Comparison of ENCODE assay signal across 22 mouse cellular contexts in genomic region chr2:67677697-67678096, GRCm38 (mm10).
DNase-seq lines count a peak whose midpoint lies in the region; ATAC-seq lines count a peak whose summit lies in the region.
"Had no signal": no experiment of that assay in that cellular context is flagged by ENCODE, and none has a peak within 500 bp of the region (broad histone marks: within the 10 kb centered on the region; RNA-seq: fewer than 3 reads in every experiment).

No protein-coding gene starts in this region.

- ATAC-seq in forebrain, embryonic 13.5 days = peak; percentile 86
- ATAC-seq in forebrain, embryonic 11.5 days (replicated peaks; ENCODE audit: low FRiP score) = no peak
- peak; percentile 67; the same call in 1 of the 2 replicates for ATAC-seq in midbrain, embryonic 13.5 days
- ATAC-seq in midbrain, embryonic 15.5 days (replicated peaks) = no peak
- ATAC-seq in forebrain, embryonic 15.5 days (replicated peaks) = peak; percentile 90
- ATAC-seq: CD4-positive, CD25-positive, alpha-beta regulatory T cell, adult 4 months; intestine, embryonic 16.5 days had no signal

- no peak overlapping the region for H3K4me3 ChIP-seq in forebrain, embryonic 13.5 days
- H3K4me3 ChIP-seq in forebrain, embryonic 11.5 days (ENCODE audit: low read depth, low read length) = no peak overlapping the region
- H3K4me3 ChIP-seq in midbrain, embryonic 13.5 days (replicated peaks) = no peak overlapping the region
- H3K4me3 ChIP-seq in midbrain, embryonic 15.5 days = no peak overlapping the region
- H3K4me3 ChIP-seq in forebrain, embryonic 15.5 days = no peak overlapping the region
- H3K4me3 ChIP-seq: embryonic facial prominence, embryonic 12.5 days; heart, adult 2 months; heart, embryonic 13.5 days; limb, embryonic 13.5 days; lung, embryonic 15.5 days; midbrain, embryonic 12.5 days had no signal

- H3K9ac ChIP-seq in forebrain, embryonic 13.5 days = no peak overlapping the region
- H3K9ac ChIP-seq in forebrain, embryonic 11.5 days (ENCODE audit: low read length) = no peak overlapping the region
- H3K9ac ChIP-seq in midbrain, embryonic 13.5 days (replicated peaks) = no peak overlapping the region
- H3K9ac ChIP-seq in midbrain, embryonic 15.5 days = no peak overlapping the region
- no peak overlapping the region for H3K9ac ChIP-seq in forebrain, embryonic 15.5 days (replicated peaks)
- H3K9ac ChIP-seq: embryonic facial prominence, embryonic 12.5 days; heart, embryonic 13.5 days; limb, embryonic 13.5 days; lung, embryonic 15.5 days; midbrain, embryonic 12.5 days had no signal

- H3K27me3 ChIP-seq in forebrain, embryonic 13.5 days = no peaks in the 10 kb centered on the region
- H3K27me3 ChIP-seq in forebrain, embryonic 11.5 days (ENCODE audit: control insufficient read depth, insufficient read depth, low read length) = no peaks in the 10 kb centered on the region
- no peaks in the 10 kb centered on the region for H3K27me3 ChIP-seq in midbrain, embryonic 13.5 days
- no peaks in the 10 kb centered on the region for H3K27me3 ChIP-seq in midbrain, embryonic 15.5 days (replicated peaks)
- no peaks in the 10 kb centered on the region for H3K27me3 ChIP-seq in forebrain, embryonic 15.5 days
- H3K27me3 ChIP-seq: embryonic facial prominence, embryonic 12.5 days; heart, embryonic 13.5 days; limb, embryonic 13.5 days; lung, embryonic 15.5 days; midbrain, embryonic 12.5 days had no signal

- no peak overlapping the region for H3K27ac ChIP-seq in forebrain, embryonic 13.5 days
- no peak overlapping the region for H3K27ac ChIP-seq in forebrain, embryonic 11.5 days (ENCODE audit: low read depth, low read length)
- H3K27ac ChIP-seq in midbrain, embryonic 13.5 days = no peak overlapping the region
- H3K27ac ChIP-seq in midbrain, embryonic 15.5 days = no peak overlapping the region
- H3K27ac ChIP-seq in forebrain, embryonic 15.5 days (replicated peaks) = no peak overlapping the region
- H3K27ac ChIP-seq: embryonic facial prominence, embryonic 12.5 days; heart, adult 2 months; heart, embryonic 13.5 days; limb, embryonic 13.5 days; lung, embryonic 15.5 days; midbrain, embryonic 12.5 days had no signal

- no peaks in the 10 kb centered on the region for H3K36me3 ChIP-seq in forebrain, embryonic 13.5 days (ENCODE audit: poor library complexity, severe bottlenecking)
- no peaks in the 10 kb centered on the region for H3K36me3 ChIP-seq in forebrain, embryonic 11.5 days (ENCODE audit: control insufficient read depth, insufficient read depth, low read length)
- H3K36me3 ChIP-seq in midbrain, embryonic 13.5 days = no peaks in the 10 kb centered on the region
- no peaks in the 10 kb centered on the region for H3K36me3 ChIP-seq in midbrain, embryonic 15.5 days (replicated peaks)
- no peaks in the 10 kb centered on the region for H3K36me3 ChIP-seq in forebrain, embryonic 15.5 days
- H3K36me3 ChIP-seq: embryonic facial prominence, embryonic 12.5 days; heart, embryonic 13.5 days; limb, embryonic 13.5 days; lung, embryonic 15.5 days; midbrain, embryonic 12.5 days had no signal

- WGBS in forebrain, embryonic 13.5 days = 41% methylated on average over 4 of the region's 4 CpGs
- 61% methylated on average over 4 of the region's 4 CpGs for WGBS in forebrain, embryonic 11.5 days
- 74% methylated on average over 4 of the region's 4 CpGs for WGBS in midbrain, embryonic 13.5 days
- 56% methylated on average over 4 of the region's 4 CpGs for WGBS in midbrain, embryonic 15.5 days
- 28% methylated on average over 4 of the region's 4 CpGs for WGBS in forebrain, embryonic 15.5 days

- no peaks in the 10 kb centered on the region for H3K9me3 ChIP-seq in forebrain, embryonic 13.5 days (replicated peaks)
- H3K9me3 ChIP-seq in forebrain, embryonic 11.5 days (ENCODE audit: control insufficient read depth, low read length) = no peaks in the 10 kb centered on the region
- H3K9me3 ChIP-seq in midbrain, embryonic 13.5 days = no peaks in the 10 kb centered on the region
- no peaks in the 10 kb centered on the region for H3K9me3 ChIP-seq in midbrain, embryonic 15.5 days
- H3K9me3 ChIP-seq in forebrain, embryonic 15.5 days = no peaks in the 10 kb centered on the region
- H3K9me3 ChIP-seq: embryonic facial prominence, embryonic 12.5 days; heart, embryonic 13.5 days; limb, embryonic 13.5 days; lung, embryonic 15.5 days; midbrain, embryonic 12.5 days had no signal

- H3K4me1 ChIP-seq in forebrain, embryonic 13.5 days = peaks cover 8% of the 10 kb centered on the region; the same call in 1 of the 2 replicates
- no peaks in the 10 kb centered on the region for H3K4me1 ChIP-seq in forebrain, embryonic 11.5 days (replicated peaks; ENCODE audit: control insufficient read depth, insufficient read depth, low read length)
- peaks cover 4% of the 10 kb centered on the region; the same call in 1 of the 2 replicates for H3K4me1 ChIP-seq in midbrain, embryonic 13.5 days (replicated peaks)
- H3K4me1 ChIP-seq in midbrain, embryonic 15.5 days = 0 out of 2 replicates have a peak, but pooled peaks cover 3% of the 10 kb centered on the region
- H3K4me1 ChIP-seq in forebrain, embryonic 15.5 days = peaks cover 5% of the 10 kb centered on the region
- H3K4me1 ChIP-seq: embryonic facial prominence, embryonic 12.5 days; heart, embryonic 13.5 days; limb, embryonic 13.5 days; lung, embryonic 15.5 days; midbrain, embryonic 12.5 days had no signal

- DNase-seq in forebrain, embryonic 11.5 days (ENCODE audit: low spot score) = no peak
- no peak for DNase-seq in lung, postnatal 36 days
- DNase-seq in right cerebral cortex, postnatal 14 days = no peak
- DNase-seq: adrenal gland, postnatal 25 days; embryo, embryonic 11 days; heart, adult 2 months; heart, postnatal 10 days; kidney, adult 8-10 months; kidney, postnatal 10 days; thymus, postnatal 4 days had no signal

- no peak overlapping the region for H3K4me2 ChIP-seq in forebrain, embryonic 13.5 days
- no peak overlapping the region for H3K4me2 ChIP-seq in forebrain, embryonic 11.5 days (ENCODE audit: low read depth, low read length, severe bottlenecking)
- H3K4me2 ChIP-seq in midbrain, embryonic 13.5 days (replicated peaks) = no peak overlapping the region
- H3K4me2 ChIP-seq in midbrain, embryonic 15.5 days = no peak overlapping the region
- H3K4me2 ChIP-seq in forebrain, embryonic 15.5 days (replicated peaks) = no peak overlapping the region
- H3K4me2 ChIP-seq: embryonic facial prominence, embryonic 12.5 days; heart, embryonic 13.5 days; limb, embryonic 13.5 days; liver, embryonic 11.5 days; lung, embryonic 15.5 days; midbrain, embryonic 12.5 days had no signal

Comparison
In these comparisons a context has a peak if more than half of its experiments do, and no peak if none do; other contexts are left out.
1. ATAC-seq: peak in forebrain, embryonic 13.5 days (single experiment), midbrain, embryonic 13.5 days (single experiment) and forebrain, embryonic 15.5 days (single experiment); none in forebrain, embryonic 11.5 days (single experiment) and midbrain, embryonic 15.5 days (single experiment).